8 mouse cellular contexts compared by ENCODE assay signal in the genomic region with DNA sequence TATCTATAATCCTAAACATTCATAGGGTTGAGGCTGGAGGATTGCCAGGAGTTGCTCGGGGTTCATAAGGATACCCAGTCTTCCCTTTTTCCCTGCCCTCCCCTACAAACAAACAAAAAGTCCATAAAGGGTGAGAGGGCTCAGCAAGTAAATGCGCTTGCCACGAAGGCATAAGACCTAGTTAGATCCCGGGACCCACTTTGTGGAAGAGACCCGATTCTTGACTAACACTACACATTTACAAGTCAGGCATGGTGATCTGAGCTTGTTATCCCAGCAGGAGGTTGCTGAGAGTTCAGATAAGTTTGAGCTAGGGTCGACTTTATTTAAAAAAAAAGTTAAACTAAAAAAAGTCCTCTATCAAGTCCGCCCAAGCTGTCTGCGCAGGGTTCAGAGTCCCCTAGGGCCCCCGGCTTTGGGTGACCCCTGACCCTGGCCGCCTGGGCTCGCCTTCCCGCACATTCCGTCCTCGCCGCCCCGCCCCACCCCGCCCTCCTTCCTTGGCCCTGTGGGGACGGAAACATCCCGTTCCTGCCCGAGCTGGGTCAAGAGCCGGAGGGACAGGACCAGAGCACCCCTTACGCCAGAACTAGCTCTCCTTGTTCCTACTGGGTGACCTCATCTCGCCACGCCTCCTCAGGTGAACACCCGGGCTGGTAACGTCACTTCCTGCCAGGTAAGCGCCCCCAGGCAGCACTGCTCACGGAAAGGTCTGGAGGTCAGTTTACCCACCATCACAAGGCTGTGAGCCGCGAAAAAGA. TPM values are rescaled to one million over a fixed set of nuclear protein-coding genes. Genes with fewer than 3 reads are reported as not detected.
DNase-seq lines count a peak whose midpoint lies in the region; ATAC-seq and TF ChIP-seq lines count a peak whose summit lies in the region.

No protein-coding gene starts in this region.

- ATAC-seq in embryonic facial prominence, embryonic 14.5 days (ENCODE audit: low read depth): no peak
- ATAC-seq in midbrain, embryonic 12.5 days (ENCODE audit: low FRiP score, low read depth): no peak
- peak; percentile 46 for ATAC-seq in stomach, postnatal 0 days (ENCODE audit: low FRiP score, low TSS enrichment)

- H3K4me1 ChIP-seq in cerebellum, adult 2 months (ENCODE audit: control insufficient read depth, insufficient read depth, low read length): no peaks in the 10 kb centered on the region; the same call in 1 of the 2 replicates
- peaks cover 40% of the 10 kb centered on the region for H3K4me1 ChIP-seq in embryonic facial prominence, embryonic 14.5 days (ENCODE audit: control insufficient read depth, insufficient read depth, low read length)
- peaks cover 66% of the 10 kb centered on the region for H3K4me1 ChIP-seq in limb, embryonic 10.5 days
- H3K4me1 ChIP-seq in midbrain, embryonic 12.5 days: peaks cover 50% of the 10 kb centered on the region
- H3K4me1 ChIP-seq in stomach, postnatal 0 days (replicated peaks; ENCODE audit: control insufficient read depth, insufficient read depth): 0 out of 2 replicates have a peak, but pooled peaks cover 6% of the 10 kb centered on the region

- peak overlapping the region; percentile 54 for H3K4me3 ChIP-seq in cerebellum, adult 2 months (replicated peaks; ENCODE audit: insufficient read depth, low read depth, low read length)
- peak overlapping the region; percentile 41 for H3K4me3 ChIP-seq in embryonic facial prominence, embryonic 14.5 days (ENCODE audit: low read depth, low read length)
- peak overlapping the region; percentile 55 for H3K4me3 ChIP-seq in limb, embryonic 10.5 days
- H3K4me3 ChIP-seq in midbrain, embryonic 12.5 days: peak overlapping the region; percentile 39
- H3K4me3 ChIP-seq in stomach, postnatal 0 days (ENCODE audit: low read depth, low read length): peak overlapping the region; percentile 88

- TF ChIP-seq POLR2A in cerebellum, adult 2 months (IDR thresholded peaks at IDR 0.05; ENCODE audit: borderline replicate concordance, insufficient read depth, low read length): no peak

- DNase-seq in cerebellum, adult 2 months: peak in 1 of 2 experiments; percentile 41
- no peak for DNase-seq in cerebellum, adult 11 months
- peak; percentile 85 for DNase-seq in embryonic facial prominence, embryonic 14.5 days (ENCODE audit: low spot score)
- DNase-seq in heart, postnatal 10 days: peak; percentile 80 to 87
- DNase-seq in limb, embryonic 10.5 days (ENCODE audit: low spot score): peak; percentile 78
- DNase-seq in stomach, postnatal 0 days (ENCODE audit: low spot score): peak; percentile 95
- DNase-seq in frontal cortex, postnatal 14 days (ENCODE audit: low spot score in 2 of 2): no peak

- WGBS in cerebellum, adult 2 months: 15% methylated on average over 30 of the region's 30 CpGs
- 4% methylated on average over 29 of the region's 30 CpGs for WGBS in embryonic facial prominence, embryonic 14.5 days
- WGBS in limb, embryonic 10.5 days: 2% methylated on average over 30 of the region's 30 CpGs
- 3% methylated on average over 30 of the region's 30 CpGs for WGBS in midbrain, embryonic 12.5 days
- WGBS in stomach, postnatal 0 days: under 1% methylated on average over 30 of the region's 30 CpGs

- peak overlapping the region; percentile 96 for H3K4me2 ChIP-seq in embryonic facial prominence, embryonic 14.5 days (ENCODE audit: low read depth, low read length)
- peak overlapping the region; percentile 58 for H3K4me2 ChIP-seq in midbrain, embryonic 12.5 days (replicated peaks)
- peak overlapping the region; percentile 95 for H3K4me2 ChIP-seq in stomach, postnatal 0 days (replicated peaks; ENCODE audit: low read depth)

- peak; percentile 39 for TF ChIP-seq EP300 in stomach, postnatal 0 days (optimal IDR thresholded peaks at IDR 0.05)

- no peaks in the 10 kb centered on the region for H3K9me3 ChIP-seq in embryonic facial prominence, embryonic 14.5 days (ENCODE audit: control insufficient read depth, low read length)
- no peaks in the 10 kb centered on the region for H3K9me3 ChIP-seq in limb, embryonic 10.5 days (replicated peaks)
- no peaks in the 10 kb centered on the region for H3K9me3 ChIP-seq in midbrain, embryonic 12.5 days
- no peaks in the 10 kb centered on the region for H3K9me3 ChIP-seq in stomach, postnatal 0 days (ENCODE audit: control insufficient read depth, low read length)

- intact Hi-C loops in heart, postnatal 10 days (cut with DNase I): loop anchor here (10.0 kb wide), 1 partner anchor 579 kb away; no protein-coding TSS in a partner anchor

- H3K36me3 ChIP-seq in embryonic facial prominence, embryonic 14.5 days (ENCODE audit: control insufficient read depth, insufficient read depth, low read length): peaks cover 9% of the 10 kb centered on the region
- peaks cover 11% of the 10 kb centered on the region for H3K36me3 ChIP-seq in limb, embryonic 10.5 days
- H3K36me3 ChIP-seq in midbrain, embryonic 12.5 days: no peaks in the 10 kb centered on the region
- peaks cover 7% of the 10 kb centered on the region; the same call in 1 of the 2 replicates for H3K36me3 ChIP-seq in stomach, postnatal 0 days (ENCODE audit: control insufficient read depth, insufficient read depth, low read length)

- no peak for TF ChIP-seq CTCF in cerebellum, adult 2 months (IDR thresholded peaks at IDR 0.05; ENCODE audit: borderline replicate concordance, insufficient read depth, low read depth, low read length)
- no peak for TF ChIP-seq CTCF in stomach, postnatal 0 days (IDR thresholded peaks at IDR 0.05; ENCODE audit: low read depth)

- no peaks in the 10 kb centered on the region for H3K27me3 ChIP-seq in cerebellum, adult 2 months (ENCODE audit: control insufficient read depth, insufficient read depth, low read length)
- no peaks in the 10 kb centered on the region for H3K27me3 ChIP-seq in embryonic facial prominence, embryonic 14.5 days (replicated peaks; ENCODE audit: control insufficient read depth, insufficient read depth, low read length)
- no peaks in the 10 kb centered on the region for H3K27me3 ChIP-seq in limb, embryonic 10.5 days (ENCODE audit: low read depth, poor library complexity, severe bottlenecking)
- H3K27me3 ChIP-seq in midbrain, embryonic 12.5 days: peaks cover 23% of the 10 kb centered on the region
- no peaks in the 10 kb centered on the region for H3K27me3 ChIP-seq in stomach, postnatal 0 days (ENCODE audit: control insufficient read depth, insufficient read depth, low read length)

- H3K9ac ChIP-seq in embryonic facial prominence, embryonic 14.5 days (ENCODE audit: low read depth, low read length): peak overlapping the region; percentile 67
- H3K9ac ChIP-seq in midbrain, embryonic 12.5 days (replicated peaks): peak overlapping the region; percentile 57
- peak overlapping the region; percentile 98 for H3K9ac ChIP-seq in stomach, postnatal 0 days (ENCODE audit: low read length)

- peak overlapping the region; percentile 2; the same call in 1 of the 2 replicates for H3K27ac ChIP-seq in cerebellum, adult 2 months (ENCODE audit: insufficient read depth, low read length)
- peak overlapping the region; percentile 98 for H3K27ac ChIP-seq in embryonic facial prominence, embryonic 14.5 days (replicated peaks; ENCODE audit: low read depth, low read length)
- H3K27ac ChIP-seq in limb, embryonic 10.5 days: peak overlapping the region; percentile 98
- H3K27ac ChIP-seq in midbrain, embryonic 12.5 days (replicated peaks): peak overlapping the region; percentile 93
- peak overlapping the region; percentile 100 for H3K27ac ChIP-seq in stomach, postnatal 0 days (replicated peaks)

RNA-seq across cellular contexts. Expression of a gene that starts 3.8 kb away (rescaled TPM):
- 4.2 and 4.3 TPM in 2 replicates for polyA plus RNA-seq in cerebellum, adult 2 months (2012; rRNA removed)
- polyA plus RNA-seq in embryonic facial prominence, embryonic 14.5 days (2014; fragmentation: Nextera tagmentation; extraction: Ambion mirVana): 41.1 and 51.3 TPM in 2 replicates
- 10 to 100 TPM; 36.0 to 42.3 TPM for total RNA-seq in heart, postnatal 10 days (2021)
- polyA plus RNA-seq in limb, embryonic 10.5 days (2016; fragmentation: Nextera tagmentation; extraction: Ambion mirVana): 90.5 and 118 TPM in 2 replicates
- polyA plus RNA-seq in midbrain, embryonic 12.5 days (2016; fragmentation: Nextera tagmentation; extraction: Ambion mirVana): 71.6 and 78.6 TPM in 2 replicates
- polyA plus RNA-seq in stomach, postnatal 0 days (2015; fragmentation: Nextera tagmentation; extraction: Ambion mirVana): 13.4 and 15.1 TPM in 2 replicates

RNA-seq across cellular contexts. Expression of a gene that starts 3.9 kb away (rescaled TPM):
- 3.7 and 3.9 TPM in 2 replicates for polyA plus RNA-seq in cerebellum, adult 2 months (2012; rRNA removed)
- 13.5 and 14.4 TPM in 2 replicates for polyA plus RNA-seq in embryonic facial prominence, embryonic 14.5 days (2014; fragmentation: Nextera tagmentation; extraction: Ambion mirVana)
- total RNA-seq in heart, postnatal 10 days (2021): 10 to 100 TPM; 12.7 to 15.8 TPM
- 7.5 and 7.9 TPM in 2 replicates for polyA plus RNA-seq in limb, embryonic 10.5 days (2016; fragmentation: Nextera tagmentation; extraction: Ambion mirVana)
- 4.9 and 5.4 TPM in 2 replicates for polyA plus RNA-seq in midbrain, embryonic 12.5 days (2016; fragmentation: Nextera tagmentation; extraction: Ambion mirVana)
- 29.1 and 29.4 TPM in 2 replicates for polyA plus RNA-seq in stomach, postnatal 0 days (2015; fragmentation: Nextera tagmentation; extraction: Ambion mirVana)

RNA-seq across cellular contexts. Expression of a gene that starts 16.3 kb away (rescaled TPM):
- polyA plus RNA-seq in cerebellum, adult 2 months (2012; rRNA removed): 47.9 and 49.5 TPM in 2 replicates
- 44.1 and 48.2 TPM in 2 replicates for polyA plus RNA-seq in embryonic facial prominence, embryonic 14.5 days (2014; fragmentation: Nextera tagmentation; extraction: Ambion mirVana)
- total RNA-seq in heart, postnatal 10 days (2021): 10 to 100 TPM; 20.7 to 22.6 TPM
- polyA plus RNA-seq in limb, embryonic 10.5 days (2016; fragmentation: Nextera tagmentation; extraction: Ambion mirVana): 65.1 and 67.0 TPM in 2 replicates
- polyA plus RNA-seq in midbrain, embryonic 12.5 days (2016; fragmentation: Nextera tagmentation; extraction: Ambion mirVana): 45.3 and 46.9 TPM in 2 replicates
- polyA plus RNA-seq in stomach, postnatal 0 days (2015; fragmentation: Nextera tagmentation; extraction: Ambion mirVana): 27.5 and 28.3 TPM in 2 replicates

RNA-seq across cellular contexts. Expression of a gene that starts 16.6 kb away (rescaled TPM):
- 104 and 124 TPM in 2 replicates for polyA plus RNA-seq in cerebellum, adult 2 months (2012; rRNA removed)
- 52.1 and 54.1 TPM in 2 replicates for polyA plus RNA-seq in embryonic facial prominence, embryonic 14.5 days (2014; fragmentation: Nextera tagmentation; extraction: Ambion mirVana)
- 10 to 100 TPM; 41.7 to 51.2 TPM for total RNA-seq in heart, postnatal 10 days (2021)
- polyA plus RNA-seq in limb, embryonic 10.5 days (2016; fragmentation: Nextera tagmentation; extraction: Ambion mirVana): 81.3 and 91.5 TPM in 2 replicates
- polyA plus RNA-seq in midbrain, embryonic 12.5 days (2016; fragmentation: Nextera tagmentation; extraction: Ambion mirVana): 83.2 and 86.0 TPM in 2 replicates
- 35.9 and 38.6 TPM in 2 replicates for polyA plus RNA-seq in stomach, postnatal 0 days (2015; fragmentation: Nextera tagmentation; extraction: Ambion mirVana)

RNA-seq across cellular contexts. Expression of a gene that starts 25.7 kb away (rescaled TPM):
- polyA plus RNA-seq in cerebellum, adult 2 months (2012; rRNA removed): 510 and 514 TPM in 2 replicates
- 1,196 and 1,252 TPM in 2 replicates for polyA plus RNA-seq in embryonic facial prominence, embryonic 14.5 days (2014; fragmentation: Nextera tagmentation; extraction: Ambion mirVana)
- 100 to 1,000 TPM; 768 to 852 TPM for total RNA-seq in heart, postnatal 10 days (2021)
- 972 and 1,174 TPM in 2 replicates for polyA plus RNA-seq in limb, embryonic 10.5 days (2016; fragmentation: Nextera tagmentation; extraction: Ambion mirVana)
- 544 and 582 TPM in 2 replicates for polyA plus RNA-seq in midbrain, embryonic 12.5 days (2016; fragmentation: Nextera tagmentation; extraction: Ambion mirVana)
- polyA plus RNA-seq in stomach, postnatal 0 days (2015; fragmentation: Nextera tagmentation; extraction: Ambion mirVana): 880 and 955 TPM in 2 replicates

Comparison
In these comparisons a context has a peak if more than half of its experiments do, and no peak if none do; other contexts are left out.
1. DNase-seq: peak in embryonic facial prominence, embryonic 14.5 days (single experiment), heart, postnatal 10 days (2 of 2), limb, embryonic 10.5 days (single experiment) and stomach, postnatal 0 days (single experiment); none in cerebellum, adult 11 months (single experiment) and frontal cortex, postnatal 14 days (0 of 2).
2. H3K27ac ChIP-seq: peak in every context shown above with its lines; median percentile 100 in stomach, postnatal 0 days; 98 in embryonic facial prominence, embryonic 14.5 days; 98 in limb, embryonic 10.5 days; 93 in midbrain, embryonic 12.5 days; 2 in cerebellum, adult 2 months.
3. Peak in every context shown above with its lines, with median percentiles within 50 percentile points of each other: H3K4me3 ChIP-seq, H3K4me2 ChIP-seq and H3K9ac ChIP-seq.